Mouse (Mus musculus): Measurements from ENCODE around the gene Brat1.

GRCm38 (mm10) chr5:140741877-140742276 lies 37.1 kb downstream of the Brat1 start:
- TF ChIP-seq CTCF (IDR thresholded peaks at IDR 0.05; ENCODE audit: control insufficient read depth, insufficient read depth, insufficient replicate concordance, low read depth, low read length) (no peak), POLR2A (IDR thresholded peaks at IDR 0.05; ENCODE audit: control insufficient read depth, low read depth, low read length) (no peak)
